Mouse (Mus musculus): ENCODE data around the gene St3gal6. TPM values are rescaled to one million over a fixed set of nuclear protein-coding genes. Genes with fewer than 3 reads are reported as not detected.

St3gal6 gene
- polyA plus RNA-seq, 1 experiment = 0.34 TPM

- no peak overlapping the region for H3K4me3 ChIP-seq (ENCODE audit: insufficient read depth, poor library complexity, severe bottlenecking)
- TF ChIP-seq MYOG (IDR thresholded peaks at IDR 0.05; ENCODE audit: control insufficient read depth, extremely low read depth, insufficient read length) (no peak), USF1 (IDR thresholded peaks at IDR 0.05; ENCODE audit: low read depth) (no peak), CTCF (IDR thresholded peaks at IDR 0.05; ENCODE audit: control insufficient read depth, insufficient read depth, insufficient read length) (no peak), FOSL1 (IDR thresholded peaks at IDR 0.05; ENCODE audit: insufficient read depth, low read length, poor library complexity, severe bottlenecking) (no peak), CEBPB (IDR thresholded peaks at IDR 0.05; ENCODE audit: low read depth) (no peak), MAX (IDR thresholded peaks at IDR 0.05) (no peak), MYOD1 (IDR thresholded peaks at IDR 0.05; ENCODE audit: control insufficient read depth, insufficient read length, low read depth) (no peak)
- no peaks in the 10 kb centered on the region for H3K36me3 ChIP-seq (ENCODE audit: control insufficient read depth, insufficient read depth)
- no peak overlapping the region for H3ac ChIP-seq (ENCODE audit: control insufficient read depth, insufficient read length, low read depth)
- H3K27me3 ChIP-seq (ENCODE audit: control insufficient read depth, insufficient read depth, insufficient read length) = no peaks in the 10 kb centered on the region
- no peaks in the 10 kb centered on the region for H3K79me3 ChIP-seq (ENCODE audit: low read depth)
- H3K79me2 ChIP-seq (ENCODE audit: control insufficient read depth, insufficient read depth) = no peaks in the 10 kb centered on the region
These were observed 24.9 kb downstream of the St3gal6 start for GRCm38 (mm10) chr16:58499172-58499584.

DNA sequence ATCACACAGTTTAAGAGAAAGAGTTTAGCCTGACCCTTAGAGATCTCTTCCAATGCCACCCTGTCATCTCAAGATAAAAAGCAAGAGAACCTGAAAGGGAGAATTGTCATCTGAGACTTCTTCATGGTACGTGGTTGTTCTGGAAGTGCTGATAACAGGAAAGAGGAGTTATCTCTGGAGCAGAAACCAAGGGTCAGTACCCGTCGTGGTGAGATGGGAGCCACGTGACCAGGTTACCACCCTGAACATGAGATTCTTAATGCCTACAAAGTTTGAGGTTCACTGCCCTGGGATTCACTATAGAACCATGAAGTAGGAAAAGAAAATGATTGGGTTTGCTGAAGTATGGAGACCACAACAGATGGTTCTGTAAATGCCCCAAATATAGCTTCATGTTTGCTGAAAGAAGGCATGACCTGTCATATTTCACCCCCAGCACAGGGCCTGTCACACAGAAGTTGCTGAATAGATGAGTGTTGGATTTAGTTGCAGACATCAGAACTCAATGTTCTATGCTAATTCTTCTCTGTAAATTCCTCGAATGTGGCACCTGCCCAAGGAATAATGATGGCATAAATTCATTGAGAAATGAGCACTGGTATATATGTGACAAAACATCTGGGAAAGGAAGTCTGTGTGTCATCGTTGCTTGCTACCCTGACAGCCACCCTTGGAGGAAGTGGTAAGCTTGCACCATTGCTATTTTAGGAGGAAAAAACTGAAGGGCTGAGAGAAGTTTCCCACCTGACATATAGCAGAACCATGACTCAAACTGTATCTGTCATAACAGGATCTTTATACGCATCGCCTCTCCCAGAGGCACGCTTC, 25.9 kb downstream of the St3gal6 start:
- Histone ChIP-seq H3K79me3 (ENCODE audit: low read depth) (no peaks in the 10 kb centered on the region), H3K27me3 (ENCODE audit: control insufficient read depth, insufficient read depth, insufficient read length) (no peaks in the 10 kb centered on the region), H3ac (ENCODE audit: control insufficient read depth, insufficient read length, low read depth) (no peak overlapping the region), H3K79me2 (ENCODE audit: control insufficient read depth, insufficient read depth) (no peaks in the 10 kb centered on the region), H3K4me3 (ENCODE audit: insufficient read depth, poor library complexity, severe bottlenecking) (no peak overlapping the region), H3K36me3 (ENCODE audit: control insufficient read depth, insufficient read depth) (no peaks in the 10 kb centered on the region)
- TF ChIP-seq MYOG (IDR thresholded peaks at IDR 0.05; ENCODE audit: control insufficient read depth, extremely low read depth, insufficient read length) (no peak), USF1 (IDR thresholded peaks at IDR 0.05; ENCODE audit: low read depth) (peak; percentile 3)

DNA sequence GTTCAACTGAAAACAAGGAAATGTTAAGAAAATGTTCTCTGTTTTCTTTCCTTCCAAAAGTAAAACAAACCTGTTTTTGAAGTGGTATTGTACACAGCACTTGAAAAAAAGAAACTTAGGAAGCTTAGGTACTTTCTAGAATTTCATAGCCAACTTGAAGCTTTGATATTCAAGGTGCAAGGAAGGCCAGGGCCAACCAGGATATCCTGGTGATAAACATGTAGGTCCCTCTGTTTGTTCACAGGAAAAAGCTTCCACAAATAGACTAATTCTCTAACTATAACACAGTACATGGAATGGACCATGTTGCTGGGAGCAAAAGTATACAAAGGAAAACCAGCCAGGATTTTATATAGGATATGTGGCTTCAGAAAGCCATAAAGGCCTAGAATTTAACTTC, 27.3 kb downstream of the St3gal6 start:
- Histone ChIP-seq H3K79me3 (ENCODE audit: low read depth) (no peaks in the 10 kb centered on the region), H3ac (ENCODE audit: control insufficient read depth, insufficient read length, low read depth) (no peak overlapping the region), H3K27me3 (ENCODE audit: control insufficient read depth, insufficient read depth, insufficient read length) (no peaks in the 10 kb centered on the region), H3K4me3 (ENCODE audit: insufficient read depth, poor library complexity, severe bottlenecking) (no peak overlapping the region), H3K36me3 (ENCODE audit: control insufficient read depth, insufficient read depth) (no peaks in the 10 kb centered on the region), H3K79me2 (ENCODE audit: control insufficient read depth, insufficient read depth) (no peaks in the 10 kb centered on the region)
- TF ChIP-seq MYOD1 (IDR thresholded peaks at IDR 0.05; ENCODE audit: control insufficient read depth, insufficient read length, low read depth) = no peak
- TF ChIP-seq USF1 (IDR thresholded peaks at IDR 0.05; ENCODE audit: low read depth) = no peak
- TF ChIP-seq CTCF (IDR thresholded peaks at IDR 0.05; ENCODE audit: control insufficient read depth, insufficient read depth, insufficient read length) = no peak
- no peak for TF ChIP-seq MAX (IDR thresholded peaks at IDR 0.05)
- TF ChIP-seq MYOG (IDR thresholded peaks at IDR 0.05; ENCODE audit: control insufficient read depth, extremely low read depth, insufficient read length) = no peak

GRCm38 (mm10) chr16:58487861-58488260, 36.2 kb downstream of the St3gal6 start:
- H3ac ChIP-seq (ENCODE audit: control insufficient read depth, insufficient read length, low read depth) = no peak overlapping the region
- no peaks in the 10 kb centered on the region for H3K79me3 ChIP-seq (ENCODE audit: low read depth)
- no peak overlapping the region for H3K4me3 ChIP-seq (ENCODE audit: insufficient read depth, poor library complexity, severe bottlenecking)
- no peaks in the 10 kb centered on the region for H3K27me3 ChIP-seq (ENCODE audit: control insufficient read depth, insufficient read depth, insufficient read length)
- H3K79me2 ChIP-seq (ENCODE audit: control insufficient read depth, insufficient read depth) = no peaks in the 10 kb centered on the region
- H3K36me3 ChIP-seq (ENCODE audit: control insufficient read depth, insufficient read depth) = no peaks in the 10 kb centered on the region
- TF ChIP-seq FOSL1 (IDR thresholded peaks at IDR 0.05; ENCODE audit: insufficient read depth, low read length, poor library complexity, severe bottlenecking) (no peak), USF1 (IDR thresholded peaks at IDR 0.05; ENCODE audit: low read depth) (no peak), MAX (IDR thresholded peaks at IDR 0.05) (no peak), CEBPB (IDR thresholded peaks at IDR 0.05; ENCODE audit: low read depth) (no peak), MYOD1 (IDR thresholded peaks at IDR 0.05; ENCODE audit: control insufficient read depth, insufficient read length, low read depth) (no peak), MYOG (IDR thresholded peaks at IDR 0.05; ENCODE audit: control insufficient read depth, extremely low read depth, insufficient read length) (no peak), CTCF (IDR thresholded peaks at IDR 0.05; ENCODE audit: control insufficient read depth, insufficient read depth, insufficient read length) (no peak)

DNA sequence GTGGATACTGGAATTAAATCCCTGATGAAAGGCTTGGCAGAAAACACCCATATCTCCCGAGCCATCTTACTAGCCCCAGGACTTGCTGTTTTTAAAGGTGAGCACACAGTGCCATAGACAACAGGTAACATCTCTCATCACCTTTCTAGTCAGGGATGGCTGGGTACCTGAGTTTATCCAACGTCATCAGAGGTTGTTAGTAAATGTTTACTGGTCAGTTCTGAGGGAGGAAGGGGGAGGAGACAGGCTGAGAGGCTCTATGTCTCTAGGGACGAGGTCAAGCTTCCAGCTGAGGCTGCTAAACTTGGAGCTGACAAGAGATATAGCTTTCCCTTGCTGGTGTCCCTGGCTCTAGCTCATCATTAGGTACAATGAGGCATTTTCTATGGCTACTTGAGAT, 41.7 kb downstream of the St3gal6 start:
- no peaks in the 10 kb centered on the region for H3K79me3 ChIP-seq (ENCODE audit: low read depth)
- no peaks in the 10 kb centered on the region for H3K36me3 ChIP-seq (ENCODE audit: control insufficient read depth, insufficient read depth)
- H3K79me2 ChIP-seq (ENCODE audit: control insufficient read depth, insufficient read depth) = no peaks in the 10 kb centered on the region
- no peaks in the 10 kb centered on the region for H3K27me3 ChIP-seq (ENCODE audit: control insufficient read depth, insufficient read depth, insufficient read length)
- H3ac ChIP-seq (ENCODE audit: control insufficient read depth, insufficient read length, low read depth) = no peak overlapping the region
- no peak for TF ChIP-seq CEBPB (IDR thresholded peaks at IDR 0.05; ENCODE audit: low read depth)
- no peak for TF ChIP-seq MYOG (IDR thresholded peaks at IDR 0.05; ENCODE audit: control insufficient read depth, extremely low read depth, insufficient read length)
- no peak for TF ChIP-seq FOSL1 (IDR thresholded peaks at IDR 0.05; ENCODE audit: insufficient read depth, low read length, poor library complexity, severe bottlenecking)
- no peak for TF ChIP-seq CTCF (IDR thresholded peaks at IDR 0.05; ENCODE audit: control insufficient read depth, insufficient read depth, insufficient read length)
- no peak for TF ChIP-seq MYOD1 (IDR thresholded peaks at IDR 0.05; ENCODE audit: control insufficient read depth, insufficient read length, low read depth)
- TF ChIP-seq USF1 (IDR thresholded peaks at IDR 0.05; ENCODE audit: low read depth) = no peak
- TF ChIP-seq MAX (IDR thresholded peaks at IDR 0.05) = no peak
- no peak overlapping the region for H3K4me3 ChIP-seq (ENCODE audit: insufficient read depth, poor library complexity, severe bottlenecking)

- no peaks in the 10 kb centered on the region for H3K79me2 ChIP-seq (ENCODE audit: control insufficient read depth, insufficient read depth)
- no peak for TF ChIP-seq FOSL1 (IDR thresholded peaks at IDR 0.05; ENCODE audit: insufficient read depth, low read length, poor library complexity, severe bottlenecking)
- no peak for TF ChIP-seq CEBPB (IDR thresholded peaks at IDR 0.05; ENCODE audit: low read depth)
- TF ChIP-seq MYOD1 (IDR thresholded peaks at IDR 0.05; ENCODE audit: control insufficient read depth, insufficient read length, low read depth) = no peak
- TF ChIP-seq MAX (IDR thresholded peaks at IDR 0.05) = no peak
- TF ChIP-seq USF1 (IDR thresholded peaks at IDR 0.05; ENCODE audit: low read depth) = no peak
- TF ChIP-seq MYOG (IDR thresholded peaks at IDR 0.05; ENCODE audit: control insufficient read depth, extremely low read depth, insufficient read length) = no peak
- TF ChIP-seq CTCF (IDR thresholded peaks at IDR 0.05; ENCODE audit: control insufficient read depth, insufficient read depth, insufficient read length) = no peak
These were observed 42.2 kb downstream of the St3gal6 start for GRCm38 (mm10) chr16:58481906-58482270.

More at GRCm38 (mm10) chr16:58481906-58482270, 42.2 kb downstream of the St3gal6 start:
- H3K36me3 ChIP-seq (ENCODE audit: control insufficient read depth, insufficient read depth) = no peaks in the 10 kb centered on the region
- no peaks in the 10 kb centered on the region for H3K79me3 ChIP-seq (ENCODE audit: low read depth)
- no peak overlapping the region for H3K4me3 ChIP-seq (ENCODE audit: insufficient read depth, poor library complexity, severe bottlenecking)
- no peak overlapping the region for H3ac ChIP-seq (ENCODE audit: control insufficient read depth, insufficient read length, low read depth)
- no peaks in the 10 kb centered on the region for H3K27me3 ChIP-seq (ENCODE audit: control insufficient read depth, insufficient read depth, insufficient read length)
